Mouse (Mus musculus): ENCODE results near the gene Rusc2.
A peak's percentile ranks its signal among the peaks of the same experiment; 100 is the strongest.

The Rusc2 gene

GRCm38 (mm10) chr4:43407071-43407920 lies 25.5 kb downstream of the Rusc2 start:
- peak in 1 of 2 experiments; percentile 11 for DNase-seq (ENCODE audit: inconsistent age in 2 of 2, low spot score in 1 of 2)

GRCm38 (mm10) chr4:43414761-43415160 lies 33.0 kb downstream of the Rusc2 start:
- DNase-seq (ENCODE audit: inconsistent age in 2 of 2, low spot score in 1 of 2), result peak in 1 of 2 experiments; percentile 6

GRCm38 (mm10) chr4:43415221-43416070 lies 33.7 kb downstream of the Rusc2 start:
- DNase-seq (ENCODE audit: inconsistent age in 2 of 2, low spot score in 1 of 2), result peak in 1 of 2 experiments; percentile 7

- peak in 1 of 2 experiments; percentile 10 for DNase-seq (ENCODE audit: inconsistent age in 2 of 2, low spot score in 1 of 2)
Observed at GRCm38 (mm10) chr4:43416071-43416490, 34.3 kb downstream of the Rusc2 start.

GRCm38 (mm10) chr4:43417269-43418062 lies 35.7 kb downstream of the Rusc2 start:
- no peak for DNase-seq (ENCODE audit: inconsistent age in 2 of 2, low spot score in 1 of 2)

- no peak for DNase-seq (ENCODE audit: inconsistent age in 2 of 2, low spot score in 1 of 2)
Observed at GRCm38 (mm10) chr4:43418450-43418849, 36.7 kb downstream of the Rusc2 start.

GRCm38 (mm10) chr4:43418973-43419656 lies 37.3 kb downstream of the Rusc2 start:
- DNase-seq (ENCODE audit: inconsistent age in 2 of 2, low spot score in 1 of 2), result peak; percentile 68 to 85

- DNase-seq (ENCODE audit: inconsistent age in 2 of 2, low spot score in 1 of 2), result peak in 1 of 2 experiments; percentile 23
Observed at GRCm38 (mm10) chr4:43419801-43420281, 38.1 kb downstream of the Rusc2 start.

GRCm38 (mm10) chr4:43420305-43420704 lies 38.5 kb downstream of the Rusc2 start:
- peak; percentile 82 to 95 for DNase-seq (ENCODE audit: inconsistent age in 2 of 2, low spot score in 1 of 2)

GRCm38 (mm10) chr4:43421632-43422240 lies 40.0 kb downstream of the Rusc2 start:
- DNase-seq (ENCODE audit: inconsistent age in 2 of 2, low spot score in 1 of 2), result peak in 1 of 2 experiments; percentile 3

GRCm38 (mm10) chr4:43423267-43423934 lies 41.6 kb downstream of the Rusc2 start:
- DNase-seq (ENCODE audit: inconsistent age in 2 of 2, low spot score in 1 of 2), result peak in 1 of 2 experiments; percentile 70

- no peak for DNase-seq (ENCODE audit: inconsistent age in 2 of 2, low spot score in 1 of 2)
Observed at GRCm38 (mm10) chr4:43424072-43424471, 42.3 kb downstream of the Rusc2 start.

- DNase-seq (ENCODE audit: inconsistent age in 2 of 2, low spot score in 1 of 2), result no peak
Observed at GRCm38 (mm10) chr4:43425197-43425596, 43.4 kb downstream of the Rusc2 start.

- no peak for DNase-seq (ENCODE audit: inconsistent age in 2 of 2, low spot score in 1 of 2)
Observed at GRCm38 (mm10) chr4:43425648-43426380, 44.0 kb downstream of the Rusc2 start.

- no peak for DNase-seq (ENCODE audit: inconsistent age in 2 of 2, low spot score in 1 of 2)
Observed at GRCm38 (mm10) chr4:43426487-43426886, 44.7 kb downstream of the Rusc2 start.

- no peak for DNase-seq (ENCODE audit: inconsistent age in 2 of 2, low spot score in 1 of 2)
Observed at GRCm38 (mm10) chr4:43427501-43428179, 45.9 kb downstream of the Rusc2 start.

GRCm38 (mm10) chr4:43428180-43428861 lies 46.5 kb downstream of the Rusc2 start:
- DNase-seq (ENCODE audit: inconsistent age in 2 of 2, low spot score in 1 of 2), result no peak
